Mouse (Mus musculus): ENCODE data around the gene Cd8a. TPM values are rescaled to one million over a fixed set of nuclear protein-coding genes. Genes with fewer than 3 reads are reported as not detected.

Gene Cd8a
- polyA plus RNA-seq, 1 experiment from 2014 or later: not detected

GRCm38 (mm10) chr6:71396016-71396415, 22.8 kb downstream of the Cd8a start:
- H3K4me1 ChIP-seq (ENCODE audit: control insufficient read depth in 2 of 2, insufficient read depth in 2 of 2, low read length in 2 of 2): peaks cover 2 to 16% of the 10 kb centered on the region in 2 experiments; a peak in 3 of 4 replicates
- H3K36me3 ChIP-seq (ENCODE audit: control insufficient read depth, insufficient read depth, low read length): peaks cover 57% of the 10 kb centered on the region
- H3K27ac ChIP-seq (replicated peaks in 1 of 2; ENCODE audit: control insufficient read depth in 1 of 2, insufficient read depth in 1 of 2, low read depth in 2 of 2, low read length in 2 of 2): 0 out of 4 replicates have a peak overlapping the region, but pooled peaks of 1 of the 2 experiments have one; percentile 38
- WGBS: 94% methylated on average over 1 of the region's 1 CpGs
- no peak overlapping the region for H3K4me3 ChIP-seq (ENCODE audit: control insufficient read depth in 1 of 2, insufficient read depth in 1 of 2, low read depth in 1 of 2, low read length in 2 of 2)
- H3K9me3 ChIP-seq (ENCODE audit: control insufficient read depth, low read length): no peaks in the 10 kb centered on the region
- no peak overlapping the region for H3K4me2 ChIP-seq (ENCODE audit: low read length)
- ATAC-seq (ENCODE audit: insufficient number of reproducible peaks, insufficient read depth, low FRiP score, low read depth): no peak
- H3K9ac ChIP-seq (ENCODE audit: low read length): no peak overlapping the region
- H3K27me3 ChIP-seq (ENCODE audit: control insufficient read depth, insufficient read depth, low read length): no peaks in the 10 kb centered on the region

GRCm38 (mm10) chr6:71396761-71397160, 23.5 kb downstream of the Cd8a start:
- 92% methylated on average over 6 of the region's 6 CpGs for WGBS
- no peak overlapping the region for H3K4me3 ChIP-seq (ENCODE audit: control insufficient read depth in 1 of 2, insufficient read depth in 1 of 2, low read depth in 1 of 2, low read length in 2 of 2)
- peaks cover 50% of the 10 kb centered on the region for H3K36me3 ChIP-seq (ENCODE audit: control insufficient read depth, insufficient read depth, low read length)
- no peak overlapping the region for H3K27ac ChIP-seq (replicated peaks in 1 of 2; ENCODE audit: control insufficient read depth in 1 of 2, insufficient read depth in 1 of 2, low read depth in 2 of 2, low read length in 2 of 2)
- H3K9ac ChIP-seq (ENCODE audit: low read length): no peak overlapping the region
- H3K4me2 ChIP-seq (ENCODE audit: low read length): no peak overlapping the region
- no peaks in the 10 kb centered on the region for H3K27me3 ChIP-seq (ENCODE audit: control insufficient read depth, insufficient read depth, low read length)
- no peaks in the 10 kb centered on the region for H3K9me3 ChIP-seq (ENCODE audit: control insufficient read depth, low read length)
- ATAC-seq (ENCODE audit: insufficient number of reproducible peaks, insufficient read depth, low FRiP score, low read depth): no peak
- H3K4me1 ChIP-seq (ENCODE audit: control insufficient read depth in 2 of 2, insufficient read depth in 2 of 2, low read length in 2 of 2): peaks cover 2 to 16% of the 10 kb centered on the region in 2 experiments; a peak in 3 of 4 replicates

GRCm38 (mm10) chr6:71398829-71399609, 25.8 kb downstream of the Cd8a start:
- H3K9ac ChIP-seq (ENCODE audit: low read length): no peak overlapping the region
- peaks cover 2 to 15% of the 10 kb centered on the region in 2 experiments; a peak in 3 of 4 replicates for H3K4me1 ChIP-seq (ENCODE audit: control insufficient read depth in 2 of 2, insufficient read depth in 2 of 2, low read length in 2 of 2)
- no peak overlapping the region for H3K4me2 ChIP-seq (ENCODE audit: low read length)
- H3K27me3 ChIP-seq (ENCODE audit: control insufficient read depth, insufficient read depth, low read length): no peaks in the 10 kb centered on the region
- peaks cover 31% of the 10 kb centered on the region for H3K36me3 ChIP-seq (ENCODE audit: control insufficient read depth, insufficient read depth, low read length)
- H3K9me3 ChIP-seq (ENCODE audit: control insufficient read depth, low read length): no peaks in the 10 kb centered on the region
- H3K4me3 ChIP-seq (ENCODE audit: control insufficient read depth in 1 of 2, insufficient read depth in 1 of 2, low read depth in 1 of 2, low read length in 2 of 2): no peak overlapping the region
- no peak for ATAC-seq (ENCODE audit: insufficient number of reproducible peaks, insufficient read depth, low FRiP score, low read depth)
- no peak overlapping the region for H3K27ac ChIP-seq (replicated peaks in 1 of 2; ENCODE audit: control insufficient read depth in 1 of 2, insufficient read depth in 1 of 2, low read depth in 2 of 2, low read length in 2 of 2)
- 77% methylated on average over 4 of the region's 4 CpGs for WGBS

- no peaks in the 10 kb centered on the region for H3K27me3 ChIP-seq (ENCODE audit: control insufficient read depth, insufficient read depth, low read length)
These were observed 41.4 kb downstream of the Cd8a start for GRCm38 (mm10) chr6:71414624-71415023.

GRCm38 (mm10) chr6:71415446-71415845, 42.2 kb downstream of the Cd8a start:
- Histone ChIP-seq H3K27me3 (ENCODE audit: control insufficient read depth, insufficient read depth, low read length) (no peaks in the 10 kb centered on the region), H3K4me3 (ENCODE audit: control insufficient read depth in 1 of 2, insufficient read depth in 1 of 2, low read depth in 1 of 2, low read length in 2 of 2) (no peak overlapping the region), H3K36me3 (ENCODE audit: control insufficient read depth, insufficient read depth, low read length) (peaks cover 19% of the 10 kb centered on the region), H3K27ac (replicated peaks in 1 of 2; ENCODE audit: control insufficient read depth in 1 of 2, insufficient read depth in 1 of 2, low read depth in 2 of 2, low read length in 2 of 2) (no peak overlapping the region), H3K9me3 (ENCODE audit: control insufficient read depth, low read length) (no peaks in the 10 kb centered on the region), H3K9ac (ENCODE audit: low read length) (no peak overlapping the region), H3K4me1 (ENCODE audit: control insufficient read depth in 2 of 2, insufficient read depth in 2 of 2, low read length in 2 of 2) (no peaks in the 10 kb centered on the region), H3K4me2 (ENCODE audit: low read length) (no peak overlapping the region)
- 92% methylated on average over 3 of the region's 3 CpGs for WGBS
- ATAC-seq (ENCODE audit: insufficient number of reproducible peaks, insufficient read depth, low FRiP score, low read depth): no peak

More at GRCm38 (mm10) chr6:71414624-71415023, 41.4 kb downstream of the Cd8a start:
- peaks cover 19% of the 10 kb centered on the region for H3K36me3 ChIP-seq (ENCODE audit: control insufficient read depth, insufficient read depth, low read length)
- no peaks in the 10 kb centered on the region for H3K4me1 ChIP-seq (ENCODE audit: control insufficient read depth in 2 of 2, insufficient read depth in 2 of 2, low read length in 2 of 2)
- ATAC-seq (ENCODE audit: insufficient number of reproducible peaks, insufficient read depth, low FRiP score, low read depth): no peak
- H3K27ac ChIP-seq (replicated peaks in 1 of 2; ENCODE audit: control insufficient read depth in 1 of 2, insufficient read depth in 1 of 2, low read depth in 2 of 2, low read length in 2 of 2): no peak overlapping the region
- H3K9me3 ChIP-seq (ENCODE audit: control insufficient read depth, low read length): no peaks in the 10 kb centered on the region
- no peak overlapping the region for H3K9ac ChIP-seq (ENCODE audit: low read length)
- H3K4me3 ChIP-seq (ENCODE audit: control insufficient read depth in 1 of 2, insufficient read depth in 1 of 2, low read depth in 1 of 2, low read length in 2 of 2): no peak overlapping the region
- no peak overlapping the region for H3K4me2 ChIP-seq (ENCODE audit: low read length)
- WGBS: 60% methylated on average over 4 of the region's 4 CpGs

- no peak for ATAC-seq (ENCODE audit: insufficient number of reproducible peaks, insufficient read depth, low FRiP score, low read depth)
- 0 out of 2 replicates have a peak, but pooled peaks cover 10% of the 10 kb centered on the region for H3K36me3 ChIP-seq (ENCODE audit: control insufficient read depth, insufficient read depth, low read length)
- H3K9ac ChIP-seq (ENCODE audit: low read length): no peak overlapping the region
- no peaks in the 10 kb centered on the region for H3K27me3 ChIP-seq (ENCODE audit: control insufficient read depth, insufficient read depth, low read length)
- no peak overlapping the region; a peak in 1 of 4 replicates for H3K27ac ChIP-seq (replicated peaks in 1 of 2; ENCODE audit: control insufficient read depth in 1 of 2, insufficient read depth in 1 of 2, low read depth in 2 of 2, low read length in 2 of 2)
- H3K9me3 ChIP-seq (ENCODE audit: control insufficient read depth, low read length): no peaks in the 10 kb centered on the region
- WGBS: 75% methylated on average over 3 of the region's 3 CpGs
- H3K4me1 ChIP-seq (ENCODE audit: control insufficient read depth in 2 of 2, insufficient read depth in 2 of 2, low read length in 2 of 2): no peaks in the 10 kb centered on the region
- H3K4me2 ChIP-seq (ENCODE audit: low read length): no peak overlapping the region
- no peak overlapping the region for H3K4me3 ChIP-seq (ENCODE audit: control insufficient read depth in 1 of 2, insufficient read depth in 1 of 2, low read depth in 1 of 2, low read length in 2 of 2)
These were observed 45.6 kb downstream of the Cd8a start for GRCm38 (mm10) chr6:71418874-71419273.

- Histone ChIP-seq H3K27ac (replicated peaks in 1 of 2; ENCODE audit: control insufficient read depth in 1 of 2, insufficient read depth in 1 of 2, low read depth in 2 of 2, low read length in 2 of 2) (no peak overlapping the region), H3K4me1 (ENCODE audit: control insufficient read depth in 2 of 2, insufficient read depth in 2 of 2, low read length in 2 of 2) (no peaks in the 10 kb centered on the region), H3K36me3 (ENCODE audit: control insufficient read depth, insufficient read depth, low read length) (0 out of 2 replicates have a peak, but pooled peaks cover 5% of the 10 kb centered on the region), H3K9me3 (ENCODE audit: control insufficient read depth, low read length) (no peaks in the 10 kb centered on the region), H3K9ac (ENCODE audit: low read length) (no peak overlapping the region), H3K27me3 (ENCODE audit: control insufficient read depth, insufficient read depth, low read length) (no peaks in the 10 kb centered on the region), H3K4me2 (ENCODE audit: low read length) (no peak overlapping the region), H3K4me3 (ENCODE audit: control insufficient read depth in 1 of 2, insufficient read depth in 1 of 2, low read depth in 1 of 2, low read length in 2 of 2) (no peak overlapping the region)
- ATAC-seq (ENCODE audit: insufficient number of reproducible peaks, insufficient read depth, low FRiP score, low read depth): no peak
- 91% methylated on average over 6 of the region's 6 CpGs for WGBS
These were observed 47.6 kb downstream of the Cd8a start for GRCm38 (mm10) chr6:71420848-71421247.

Data from heart, embryonic 14.5 days (tissue).